Comparison of ENCODE assay signal across 11 mouse cellular contexts in genomic region chr2:173307984-173308383, GRCm38 (mm10). TPM values are rescaled to one million over a fixed set of nuclear protein-coding genes. Genes with fewer than 3 reads are reported as not detected.
DNase-seq lines count a peak whose midpoint lies in the region; ATAC-seq and TF ChIP-seq lines count a peak whose summit lies in the region.
"Had no signal": no experiment of that assay in that cellular context is flagged by ENCODE, and none has a peak within 500 bp of the region (broad histone marks: within the 10 kb centered on the region; RNA-seq: fewer than 3 reads in every experiment).

No protein-coding gene starts in this region.

- TF ChIP-seq CTCF in cerebellum, adult 2 months (IDR thresholded peaks at IDR 0.05; ENCODE audit: borderline replicate concordance, insufficient read depth, low read depth, low read length) = no peak

- no peak overlapping the region for H3K27ac ChIP-seq in heart, embryonic 11.5 days (ENCODE audit: low read depth, low read length)
- H3K27ac ChIP-seq in midbrain, embryonic 11.5 days (ENCODE audit: low read depth, low read length) = no peak overlapping the region
- no peak overlapping the region for H3K27ac ChIP-seq in cerebellum, adult 2 months (ENCODE audit: insufficient read depth, low read length)
- H3K27ac ChIP-seq: liver, embryonic 14.5 days had no signal

- intact Hi-C loops in heart, postnatal 36 days (cut with DNase I) = loop anchor here (1.0 kb wide), 1 partner anchor 27 kb away; no protein-coding TSS in a partner anchor

- TF ChIP-seq POLR2A in cerebellum, adult 2 months (IDR thresholded peaks at IDR 0.05; ENCODE audit: borderline replicate concordance, insufficient read depth, low read length) = no peak

- H3K4me1 ChIP-seq in heart, embryonic 11.5 days (ENCODE audit: control insufficient read depth, insufficient read depth, low read length) = peaks cover 12% of the 10 kb centered on the region
- peaks cover 5% of the 10 kb centered on the region; the same call in 1 of the 2 replicates for H3K4me1 ChIP-seq in midbrain, embryonic 11.5 days (ENCODE audit: control insufficient read depth, insufficient read depth, low read length)
- H3K4me1 ChIP-seq in cerebellum, adult 2 months (ENCODE audit: control insufficient read depth, insufficient read depth, low read length) = peaks cover 4% of the 10 kb centered on the region; the same call in 1 of the 2 replicates

- peak overlapping the region; percentile 52; the same call in 1 of the 2 replicates for H3K4me2 ChIP-seq in heart, embryonic 11.5 days
- no peak overlapping the region for H3K4me2 ChIP-seq in midbrain, embryonic 11.5 days

- H3K27me3 ChIP-seq in heart, embryonic 11.5 days (ENCODE audit: control insufficient read depth, insufficient read depth, low read length) = peaks cover 8% of the 10 kb centered on the region
- H3K27me3 ChIP-seq in midbrain, embryonic 11.5 days (ENCODE audit: control insufficient read depth, insufficient read depth, low read length) = 0 out of 2 replicates have a peak, but pooled peaks cover 3% of the 10 kb centered on the region
- H3K27me3 ChIP-seq in cerebellum, adult 2 months (ENCODE audit: control insufficient read depth, insufficient read depth, low read length) = no peaks in the 10 kb centered on the region

- no peak for DNase-seq in heart, postnatal 36 days
- peak; percentile 56 for DNase-seq in retina, postnatal 1 day
- DNase-seq in retina, embryonic 14.5 days (ENCODE audit: low spot score) = no peak
- DNase-seq in midbrain, embryonic 11.5 days (ENCODE audit: low spot score, missing footprints) = peak; percentile 81
- no peak for DNase-seq in urinary bladder, adult 18-20 months (ENCODE audit: low spot score in 2 of 2)
- no peak for DNase-seq in cerebellum, adult 2 months
- DNase-seq in right cerebral cortex, postnatal 25 days = no peak
- DNase-seq: cerebellum, adult 9-10 months had no signal

- WGBS in heart, embryonic 11.5 days (ENCODE audit: insufficient replicate concordance) = 23% methylated on average over 4 of the region's 4 CpGs
- 25% methylated on average over 4 of the region's 4 CpGs for WGBS in midbrain, embryonic 11.5 days
- 15% methylated on average over 4 of the region's 4 CpGs for WGBS in cerebellum, adult 2 months

- H3K36me3 ChIP-seq in heart, embryonic 11.5 days (ENCODE audit: control insufficient read depth, insufficient read depth, low read length) = no peaks in the 10 kb centered on the region
- H3K36me3 ChIP-seq in midbrain, embryonic 11.5 days (ENCODE audit: control insufficient read depth, insufficient read depth, low read length) = no peaks in the 10 kb centered on the region

- no peaks in the 10 kb centered on the region for H3K9me3 ChIP-seq in heart, embryonic 11.5 days (replicated peaks; ENCODE audit: control insufficient read depth, low read length)
- H3K9me3 ChIP-seq in midbrain, embryonic 11.5 days (ENCODE audit: control insufficient read depth, low read length) = no peaks in the 10 kb centered on the region

- H3K4me3 ChIP-seq in heart, embryonic 11.5 days (ENCODE audit: low read depth, low read length) = no peak overlapping the region
- H3K4me3 ChIP-seq in midbrain, embryonic 11.5 days (ENCODE audit: low read depth, low read length) = no peak overlapping the region
- H3K4me3 ChIP-seq in cerebellum, adult 2 months (replicated peaks; ENCODE audit: insufficient read depth, low read depth, low read length) = no peak overlapping the region

- H3K9ac ChIP-seq in heart, embryonic 11.5 days (ENCODE audit: low read depth, low read length) = no peak overlapping the region; the same call in 1 of the 2 replicates
- H3K9ac ChIP-seq in midbrain, embryonic 11.5 days (ENCODE audit: low read length) = no peak overlapping the region
- H3K9ac ChIP-seq: liver, embryonic 14.5 days had no signal

- ATAC-seq in heart, embryonic 11.5 days (replicated peaks; ENCODE audit: insufficient number of reproducible peaks, low FRiP score, low TSS enrichment) = no peak
- peak; percentile 54 for ATAC-seq in midbrain, embryonic 11.5 days (ENCODE audit: low FRiP score)

RNA-seq across cellular contexts. Expression of gene Pmepa1, which starts 31.7 kb away (rescaled TPM):
- polyA plus RNA-seq in heart, embryonic 11.5 days (2014; fragmentation: Nextera tagmentation; extraction: Ambion mirVana) = 3.8 and 4.7 TPM in 2 replicates
- total RNA-seq in heart, postnatal 36 days (2021) = 10 to 100 TPM; 27.1 to 27.4 TPM
- 3.2 and 3.4 TPM in 2 replicates for polyA plus RNA-seq in midbrain, embryonic 11.5 days (2014; fragmentation: Nextera tagmentation; extraction: Ambion mirVana)
- polyA plus RNA-seq in cerebellum, adult 2 months (2012; rRNA removed) = 22.0 and 24.1 TPM in 2 replicates
- total RNA-seq: neutrophil, adult 5-6 weeks had no signal

Comparison
In these comparisons a context has a peak if more than half of its experiments do, and no peak if none do; other contexts are left out.
1. DNase-seq: peak in retina, postnatal 1 day (single experiment) and midbrain, embryonic 11.5 days (single experiment); none in heart, postnatal 36 days (0 of 2), retina, embryonic 14.5 days (single experiment), urinary bladder, adult 18-20 months (0 of 2), cerebellum, adult 2 months (0 of 2) and right cerebral cortex, postnatal 25 days (single experiment).